Mouse (Mus musculus) gastrocnemius, postnatal 14 days (tissue): Measurements from ENCODE around the gene Sgsm2. TPM values are rescaled to one million over a fixed set of nuclear protein-coding genes. Genes with fewer than 3 reads are reported as not detected.
A peak's percentile ranks its signal among the peaks of the same experiment; 100 is the strongest.

Experiments
- DNase-seq: peaks from one replicate; pipeline ENCODE4 v3.0.0; 2021; ENCODE audit warnings: mixed read lengths
- intact Hi-C: fragments of 180-260 bp; cut with DNase I; formaldehyde crosslinking; loops from one replicate; pipeline ENCODE4 v1.15.1; 2025; ENCODE audit warnings: low total_unique reads
- total RNA-seq, 2 experiments: library from RNA; stranded (reverse); gene quantifications; 2 replicates each; pipeline ENCODE4 v1.2.3; 2021

The Sgsm2 gene
- total RNA-seq, 2 experiments from 2014 or later: 2.7 to 3.7 TPM

GRCm38 (mm10) chr11:74847919-74848521 is 48.8 kb downstream of the Sgsm2 start:
- DNase-seq: peak; percentile 58
- intact Hi-C loops: loop anchor here (2.0 to 10.0 kb wide), 2 partner anchors 27 to 213 kb away; no protein-coding TSS in a partner anchor

GRCm38 (mm10) chr11:74845784-74846183 is 51.1 kb downstream of the Sgsm2 start:
- intact Hi-C loops: loop anchor here (10.0 kb wide), 1 partner anchor 211 kb away; no protein-coding TSS in a partner anchor
- no peak for DNase-seq

- DNase-seq: no peak
Observed at GRCm38 (mm10) chr11:74843761-74844160, 53.1 kb downstream of the Sgsm2 start.

DNA sequence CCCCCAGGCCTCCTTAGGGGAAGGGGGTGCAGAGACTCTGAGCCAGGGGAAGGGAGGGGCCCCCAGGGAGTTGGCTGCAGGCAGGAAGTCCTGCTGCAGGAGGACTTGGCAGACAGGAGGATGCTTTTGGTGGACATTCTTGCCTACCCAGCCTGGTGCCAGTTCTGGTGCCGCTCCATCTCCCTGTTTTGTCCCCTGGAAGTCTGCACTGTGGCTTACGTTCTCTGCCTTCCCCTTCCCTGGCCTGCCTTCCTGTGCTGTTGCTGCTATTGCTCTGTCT is 53.5 kb downstream of the Sgsm2 start:
- no peak for DNase-seq
- intact Hi-C loops: loop anchor here (10.0 kb wide), 1 partner anchor 209 kb away; no protein-coding TSS in a partner anchor

More at GRCm38 (mm10) chr11:74843761-74844160, 53.1 kb downstream of the Sgsm2 start:
- intact Hi-C loops: loop anchor here (10.0 kb wide), 1 partner anchor 209 kb away; no protein-coding TSS in a partner anchor

DNA sequence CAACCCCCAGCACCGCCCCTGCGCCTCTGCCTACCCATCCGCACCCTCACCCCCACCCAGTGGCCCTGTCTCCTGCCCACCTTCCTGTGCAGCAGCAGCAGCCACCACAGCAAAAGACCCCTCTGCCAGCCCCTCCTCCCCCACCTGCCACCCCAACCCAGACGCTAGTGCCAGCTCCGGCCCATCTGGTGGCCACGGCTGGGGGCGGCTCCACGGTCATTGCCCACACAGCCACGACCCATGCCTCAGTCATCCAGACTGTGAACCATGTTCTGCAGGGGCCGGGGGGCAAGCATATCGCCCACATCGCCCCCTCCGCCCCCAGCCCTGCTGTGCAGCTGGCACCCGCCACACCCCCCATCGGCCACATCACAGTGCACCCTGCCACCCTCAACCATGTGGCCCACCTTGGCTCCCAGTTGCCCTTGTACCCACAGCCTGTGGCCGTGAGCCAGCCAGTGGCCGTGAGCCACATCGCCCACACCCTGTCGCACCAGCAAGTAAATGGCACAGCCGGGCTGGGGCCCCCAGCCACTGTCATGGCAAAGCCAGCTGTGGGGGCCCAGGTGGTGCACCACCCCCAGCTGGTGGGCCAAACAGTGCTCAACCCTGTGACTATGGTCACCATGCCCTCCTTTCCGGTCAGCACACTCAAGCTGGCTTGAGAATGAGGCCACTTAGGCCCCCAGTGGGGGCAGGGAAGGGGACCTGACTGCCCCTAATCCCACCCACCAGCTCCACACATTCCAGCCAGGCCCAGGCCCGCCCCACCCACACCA is 54.0 kb downstream of the Sgsm2 start:
- no peak for DNase-seq
- intact Hi-C loops: loop anchor here (10.0 kb wide), 1 partner anchor 208 kb away; no protein-coding TSS in a partner anchor

DNA sequence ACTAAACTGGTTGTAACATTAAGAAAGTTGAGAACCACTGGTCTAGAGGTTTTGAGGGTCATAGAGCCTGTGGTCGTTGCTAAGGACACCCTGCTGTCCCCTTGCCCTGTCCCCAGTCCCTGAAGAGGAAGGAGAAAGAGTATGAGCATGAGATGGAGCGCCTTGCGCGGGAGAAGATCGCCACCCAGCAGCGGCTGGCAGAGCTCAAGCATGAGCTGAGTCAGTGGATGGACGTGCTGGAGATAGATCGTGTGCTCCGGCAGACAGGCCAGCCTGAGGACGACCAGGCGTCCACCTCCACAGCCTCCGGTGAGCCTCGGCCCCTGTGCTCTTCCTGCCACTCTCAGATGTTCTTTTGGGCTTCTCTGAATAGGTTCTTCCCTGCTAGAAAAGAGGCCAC is 54.8 kb downstream of the Sgsm2 start:
- no peak for DNase-seq
- intact Hi-C loops: loop anchor here (10.0 kb wide), 1 partner anchor 207 kb away; no protein-coding TSS in a partner anchor

DNA sequence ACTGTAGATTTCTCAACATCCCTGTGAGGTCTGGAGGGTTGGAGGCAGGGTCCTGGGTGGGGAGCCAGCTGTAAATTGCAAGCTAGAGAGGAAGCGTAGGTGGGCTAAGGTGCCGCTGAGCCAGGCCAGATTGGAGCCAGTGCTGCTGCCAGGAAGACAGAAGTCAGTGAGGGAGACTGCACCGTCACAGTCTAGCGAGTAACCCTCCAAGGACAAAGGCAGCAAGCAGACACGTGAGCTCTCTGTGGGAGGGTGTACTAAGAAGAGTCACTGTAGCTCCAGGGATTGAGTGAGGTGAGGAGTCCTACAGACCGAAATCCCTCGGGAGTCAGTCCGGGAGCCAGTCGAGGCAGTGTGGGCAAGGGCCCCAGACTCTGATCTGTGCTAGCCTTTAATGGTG is 55.5 kb downstream of the Sgsm2 start:
- intact Hi-C loops: loop anchor here (10.0 kb wide), 1 partner anchor 207 kb away; no protein-coding TSS in a partner anchor
- no peak for DNase-seq

DNA sequence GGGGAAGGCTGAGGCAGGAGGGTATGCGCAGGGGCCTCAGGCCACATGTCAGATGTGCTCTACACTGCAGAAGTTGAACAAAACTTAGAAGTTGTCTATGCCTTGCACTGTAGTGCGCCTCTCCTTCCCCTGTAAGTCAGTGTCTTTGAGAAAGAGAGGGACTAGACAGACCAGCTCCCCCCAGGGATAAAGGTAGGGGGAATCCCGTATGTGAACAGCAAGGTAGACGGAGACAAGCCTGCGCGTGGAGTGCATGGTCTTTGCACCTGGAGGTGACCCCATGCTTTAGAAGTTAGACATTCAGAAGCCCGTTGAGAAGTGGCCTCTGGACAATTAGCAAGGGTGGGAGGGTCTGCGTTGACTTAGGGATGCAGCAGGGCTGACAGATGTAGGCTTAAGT is 56.1 kb downstream of the Sgsm2 start:
- intact Hi-C loops: loop anchor here (10.0 kb wide), 1 partner anchor 206 kb away; no protein-coding TSS in a partner anchor
- DNase-seq: no peak

DNA sequence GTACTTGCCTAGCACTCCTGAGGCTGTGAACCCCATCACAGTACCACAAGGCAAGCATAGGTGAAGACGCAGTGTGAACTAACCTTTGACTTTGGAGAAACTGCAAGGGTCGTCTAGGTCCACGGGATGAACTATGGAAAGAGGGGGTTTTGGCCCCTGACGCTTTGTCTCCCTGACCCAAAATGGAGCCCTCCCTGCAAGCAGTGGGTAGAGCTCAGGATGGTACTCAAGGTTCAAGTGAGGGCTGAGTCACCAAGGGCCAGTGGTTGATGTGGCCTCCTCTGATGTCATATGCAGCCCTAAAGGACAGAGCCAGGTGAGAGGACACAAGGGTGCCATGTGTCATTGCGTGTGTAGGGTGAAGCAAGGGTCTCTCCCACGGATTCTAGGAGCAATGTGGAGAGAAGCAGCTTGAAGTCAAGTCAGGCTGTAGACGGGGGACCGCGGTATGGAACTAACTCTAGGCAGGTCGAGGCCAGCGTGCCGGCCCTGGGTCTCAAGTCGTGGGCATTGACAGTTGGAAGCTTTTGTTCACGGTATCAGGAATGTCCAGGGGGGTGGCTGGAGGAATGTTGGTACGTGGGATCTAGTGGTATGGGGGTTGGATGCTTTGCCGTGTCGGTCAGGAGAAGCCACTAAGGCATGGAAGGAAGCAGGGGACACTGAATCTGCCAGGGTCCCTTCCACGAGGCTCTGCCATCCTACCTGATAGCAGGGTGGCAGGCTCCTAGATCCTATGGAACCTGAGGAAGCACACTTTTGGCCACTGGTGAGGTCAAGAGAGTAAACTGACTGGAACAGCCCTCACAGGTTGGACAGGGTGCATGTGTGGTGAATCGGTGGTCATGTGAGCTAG is 56.8 kb downstream of the Sgsm2 start:
- no peak for DNase-seq
- intact Hi-C loops: loop anchor here (10.0 kb wide), 1 partner anchor 205 kb away; no protein-coding TSS in a partner anchor

- peak; percentile 50 for DNase-seq
- intact Hi-C loops: no loop called here
Observed at GRCm38 (mm10) chr11:74838971-74839370, 57.9 kb downstream of the Sgsm2 start.

DNA sequence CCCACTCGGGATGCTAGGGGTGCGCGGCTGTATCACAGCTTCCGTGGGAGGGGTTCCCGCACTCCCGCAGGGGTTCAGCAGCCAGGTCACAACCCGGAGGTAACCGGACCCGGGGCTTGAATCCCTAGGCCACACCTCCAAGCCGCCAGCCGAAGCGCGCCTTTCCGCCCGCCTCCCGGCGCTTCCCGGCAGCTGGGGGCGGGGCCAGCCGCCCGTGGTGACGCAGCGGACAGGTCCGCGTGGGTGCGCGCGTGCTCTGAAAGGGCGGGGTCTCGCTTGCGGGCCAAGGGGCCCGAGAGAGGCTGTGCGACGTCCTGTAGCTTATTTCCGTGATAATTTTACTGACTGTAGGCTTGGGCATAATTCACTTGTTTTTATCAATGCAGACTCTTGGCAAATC is 58.4 kb downstream of the Sgsm2 start:
- peak; percentile 95 for DNase-seq
- intact Hi-C loops: no loop called here

- intact Hi-C loops: no loop called here
- DNase-seq: peak; percentile 96
Observed at GRCm38 (mm10) chr11:74837694-74838431, 59.0 kb downstream of the Sgsm2 start.

- no peak for DNase-seq
- intact Hi-C loops: no loop called here
Observed at GRCm38 (mm10) chr11:74837056-74837693, 59.7 kb downstream of the Sgsm2 start.

GRCm38 (mm10) chr11:74836225-74837055 is 60.4 kb downstream of the Sgsm2 start:
- intact Hi-C loops: no loop called here
- no peak for DNase-seq

DNA sequence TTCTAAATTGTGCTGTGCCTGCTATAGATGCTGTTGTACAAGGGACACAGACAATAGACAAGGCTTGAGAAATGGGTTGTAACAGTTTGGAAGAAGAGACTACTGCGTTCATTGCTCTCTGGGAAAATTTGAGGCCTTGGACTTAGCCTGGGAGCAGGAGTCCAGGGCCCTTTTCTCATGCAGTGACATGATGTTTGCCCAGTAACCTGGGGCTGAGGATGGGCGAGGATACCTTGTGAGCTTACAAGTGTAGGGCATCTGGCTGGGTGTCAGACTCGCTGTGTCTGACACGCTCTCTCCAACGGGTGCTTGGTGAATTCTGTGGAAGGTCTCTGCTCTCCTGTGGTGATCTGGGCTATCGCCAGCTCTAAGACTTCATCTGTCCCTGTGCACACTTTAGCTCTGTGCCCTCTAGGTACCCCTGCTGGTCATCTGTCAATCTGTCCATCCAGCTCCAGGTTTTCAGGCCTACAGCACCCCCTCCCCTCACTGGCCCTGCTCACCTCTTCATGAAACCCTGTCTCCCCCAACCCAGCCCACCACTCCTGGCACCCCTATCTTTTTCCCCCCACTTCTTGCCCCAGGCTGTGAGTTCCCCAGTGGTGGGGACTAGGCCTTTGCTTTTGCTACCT is 61.2 kb downstream of the Sgsm2 start:
- no peak for DNase-seq
- intact Hi-C loops: no loop called here

- DNase-seq: no peak
- intact Hi-C loops: no loop called here
Observed at GRCm38 (mm10) chr11:74834650-74835277, 62.1 kb downstream of the Sgsm2 start.

DNA sequence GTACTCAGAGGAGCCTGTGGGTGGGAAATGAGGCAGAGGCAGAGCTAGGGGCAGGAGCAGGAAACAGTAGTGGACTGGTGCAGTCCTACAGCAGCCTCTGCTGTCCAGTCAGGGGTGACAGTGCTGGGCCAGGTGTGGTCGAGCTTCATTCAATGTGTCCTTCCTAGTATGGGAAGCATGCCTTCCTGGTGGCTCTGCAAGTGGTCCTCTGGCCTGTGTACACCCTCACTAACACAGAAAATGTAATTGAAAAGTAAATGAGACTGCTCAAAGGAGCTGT is 62.6 kb downstream of the Sgsm2 start:
- intact Hi-C loops: no loop called here

More for the DNA sequence above, 62.6 kb downstream of the Sgsm2 start:
- DNase-seq: no peak
